Mouse (Mus musculus): ENCODE results near the gene Tnpo1.
"Not testable (repeated sequence)": the region's sequence is repeated elsewhere in the genome, so short reads cannot be mapped to it uniquely, and the experiment has no call there.

The Tnpo1 gene

GRCm38 (mm10) chr13:98889211-98889610, 37.0 kb downstream of the Tnpo1 start:
- DNase-seq (ENCODE audit: low spot score) = peak; percentile 50

DNA sequence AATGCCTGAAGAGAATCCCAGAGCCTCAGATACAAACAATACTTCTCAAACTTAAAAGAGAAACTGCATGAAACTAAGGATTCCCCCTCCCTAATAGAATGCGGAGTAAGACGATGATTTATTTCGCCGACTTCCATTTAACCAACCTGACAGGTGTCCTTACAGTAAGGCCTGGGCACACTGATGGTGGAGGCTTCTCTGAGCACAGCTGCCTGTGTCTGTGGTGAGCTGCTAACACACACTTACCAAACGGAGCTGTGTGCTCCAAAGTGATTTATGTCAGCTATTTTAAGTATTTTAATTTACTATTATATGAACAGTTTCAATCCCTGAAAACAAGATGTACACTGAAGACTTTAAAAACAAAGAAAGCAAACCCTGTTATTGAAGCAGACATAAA, 42.4 kb downstream of the Tnpo1 start:
- no peak for DNase-seq (ENCODE audit: low spot score)

GRCm38 (mm10) chr13:98881991-98882390, 44.2 kb downstream of the Tnpo1 start:
- no peak for DNase-seq (ENCODE audit: low spot score)

GRCm38 (mm10) chr13:98880336-98880735, 45.8 kb downstream of the Tnpo1 start:
- DNase-seq (ENCODE audit: low spot score) = no peak

DNA sequence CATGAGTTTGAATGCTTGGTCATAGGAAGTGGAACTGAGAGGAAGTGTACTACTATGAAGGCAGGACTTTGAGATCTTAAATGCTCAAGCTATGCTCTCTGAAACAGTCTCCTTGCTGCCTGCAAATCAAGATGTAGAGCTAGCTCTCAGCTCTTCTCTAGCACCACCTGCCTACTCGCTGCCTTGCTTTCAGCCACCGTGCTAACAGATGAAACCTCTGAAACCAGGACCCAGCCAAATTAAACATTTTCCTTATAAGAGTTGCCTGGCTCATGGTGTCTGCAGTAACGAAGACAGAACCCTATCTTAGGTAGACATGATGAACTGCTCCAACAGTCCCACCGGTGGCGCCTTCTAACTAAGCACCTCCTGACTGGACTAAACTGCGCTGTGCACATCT, 46.8 kb downstream of the Tnpo1 start:
- DNase-seq (ENCODE audit: low spot score) = no peak

DNA sequence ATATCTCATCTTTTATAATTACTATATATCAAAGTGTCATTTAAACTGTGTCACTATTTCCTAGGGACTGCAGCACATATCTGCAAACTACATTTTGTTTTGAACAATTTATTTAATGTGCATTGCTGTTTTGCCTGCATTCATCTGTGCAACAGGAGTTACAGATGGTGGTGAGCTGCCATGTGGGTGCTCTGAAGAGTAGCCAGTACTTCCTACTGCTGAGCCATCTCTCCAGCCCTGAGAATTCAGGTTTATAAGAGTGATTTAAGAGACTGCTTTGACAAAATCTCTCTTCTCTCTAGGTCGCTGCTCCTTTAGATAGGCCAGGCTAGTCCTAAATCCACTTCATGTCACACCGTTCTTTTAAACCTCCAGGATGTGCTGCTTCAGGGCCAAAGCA, 49.0 kb downstream of the Tnpo1 start:
- no peak for DNase-seq (ENCODE audit: low spot score)

DNA sequence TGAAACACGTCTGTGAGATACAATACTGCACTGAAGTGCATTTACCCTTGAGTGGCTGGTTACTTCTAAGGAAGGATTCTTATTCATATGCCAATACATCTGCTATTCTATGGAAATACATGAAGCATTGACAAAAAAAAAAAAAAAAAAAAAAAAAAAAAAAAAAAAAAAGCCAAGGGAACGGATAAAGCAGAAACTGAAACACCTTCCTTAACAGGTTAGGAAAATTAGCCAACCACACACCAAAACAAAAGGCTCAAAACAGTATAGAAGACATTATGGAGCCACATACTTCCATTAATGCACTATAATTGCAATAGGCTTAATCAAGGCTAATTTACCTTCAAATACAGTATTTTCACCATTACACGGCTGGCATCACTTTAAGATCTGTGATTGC, 51.5 kb downstream of the Tnpo1 start:
- DNase-seq (ENCODE audit: low spot score) = no peak

- DNase-seq (ENCODE audit: low spot score) = no peak
Observed at GRCm38 (mm10) chr13:98872273-98872847, 53.8 kb downstream of the Tnpo1 start.

- no peak for DNase-seq (ENCODE audit: low spot score)
Observed at GRCm38 (mm10) chr13:98871263-98871662, 54.9 kb downstream of the Tnpo1 start.

DNA sequence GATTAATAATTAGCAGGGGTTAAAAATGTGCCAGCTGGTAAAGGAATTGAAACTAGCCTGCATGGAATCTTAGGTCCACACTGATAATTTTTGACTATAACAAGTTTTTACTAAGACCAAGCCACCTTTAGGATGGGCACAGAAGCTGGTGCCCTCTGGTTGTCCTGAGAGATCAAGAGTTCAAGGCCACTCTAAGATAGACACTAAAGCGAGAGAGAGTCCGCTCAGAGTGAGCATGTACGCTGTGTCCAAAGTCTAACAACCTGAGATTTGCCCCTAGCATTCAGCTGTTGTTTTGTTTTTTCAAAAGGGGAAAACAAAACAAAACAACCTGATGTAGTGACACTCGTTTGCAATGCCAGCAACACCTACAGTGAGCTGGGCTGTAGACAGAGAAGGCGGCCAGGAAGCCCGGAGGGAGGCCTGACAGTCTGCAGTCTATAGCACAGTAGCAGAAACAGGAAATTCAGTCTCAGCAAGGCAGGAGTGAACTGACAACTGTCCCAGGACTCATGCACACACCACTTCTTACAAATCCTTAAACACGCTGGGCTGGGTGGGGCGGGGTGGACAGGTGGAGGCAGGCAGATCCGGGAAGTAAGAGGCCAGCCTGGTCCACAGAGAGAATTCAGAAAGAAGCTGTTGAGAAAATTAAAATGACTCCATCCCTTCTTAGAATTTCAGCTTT, 57.8 kb downstream of the Tnpo1 start:
- DNase-seq (ENCODE audit: low spot score) = no peak

- peak; percentile 85 for DNase-seq (ENCODE audit: low spot score)
Observed at GRCm38 (mm10) chr13:98867810-98868209, 58.4 kb downstream of the Tnpo1 start.

DNA sequence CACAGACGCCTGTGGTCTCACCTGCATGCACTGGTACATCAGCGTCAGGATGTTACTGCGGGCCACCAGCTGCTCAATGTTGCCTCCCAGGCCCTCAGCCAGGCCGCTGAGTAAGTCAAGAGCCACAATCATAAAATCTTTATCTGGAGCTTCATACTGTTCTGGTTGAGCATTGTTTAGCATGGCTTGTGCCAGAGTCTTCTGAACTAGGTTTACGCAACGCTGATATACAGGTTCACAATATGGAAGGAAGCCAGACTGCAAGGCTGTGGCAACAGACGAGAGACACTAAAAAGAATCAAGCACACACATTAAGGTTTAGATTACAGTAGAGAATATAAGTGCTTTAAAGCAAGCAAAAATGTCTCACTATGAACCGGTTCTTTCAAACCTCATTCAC, 70.9 kb downstream of the Tnpo1 start:
- DNase-seq (ENCODE audit: low spot score) = no peak

- no peak for DNase-seq (ENCODE audit: low spot score)
Observed at GRCm38 (mm10) chr13:98845794-98846193, 80.4 kb downstream of the Tnpo1 start.

- peak; percentile 35 for DNase-seq (ENCODE audit: low spot score)
Observed at GRCm38 (mm10) chr13:98836423-98837088, 89.6 kb downstream of the Tnpo1 start.

GRCm38 (mm10) chr13:98835740-98836139, 90.4 kb downstream of the Tnpo1 start:
- DNase-seq (ENCODE audit: low spot score) = no peak

- no peak for DNase-seq (ENCODE audit: low spot score)
Observed at GRCm38 (mm10) chr13:98834723-98835122, 91.5 kb downstream of the Tnpo1 start.

GRCm38 (mm10) chr13:98834199-98834598, 92.0 kb downstream of the Tnpo1 start:
- no peak for DNase-seq (ENCODE audit: low spot score)

GRCm38 (mm10) chr13:98832451-98833450, 93.4 kb downstream of the Tnpo1 start:
- DNase-seq (ENCODE audit: low spot score) = no peak

GRCm38 (mm10) chr13:98829026-98829425, 97.2 kb downstream of the Tnpo1 start:
- DNase-seq (ENCODE audit: low spot score) = not testable (repeated sequence)

GRCm38 (mm10) chr13:98825574-98825973, 100.6 kb downstream of the Tnpo1 start:
- DNase-seq (ENCODE audit: low spot score) = no peak

GRCm38 (mm10) chr13:98819094-98819493, 107.1 kb downstream of the Tnpo1 start:
- DNase-seq (ENCODE audit: low spot score) = no peak

DNA sequence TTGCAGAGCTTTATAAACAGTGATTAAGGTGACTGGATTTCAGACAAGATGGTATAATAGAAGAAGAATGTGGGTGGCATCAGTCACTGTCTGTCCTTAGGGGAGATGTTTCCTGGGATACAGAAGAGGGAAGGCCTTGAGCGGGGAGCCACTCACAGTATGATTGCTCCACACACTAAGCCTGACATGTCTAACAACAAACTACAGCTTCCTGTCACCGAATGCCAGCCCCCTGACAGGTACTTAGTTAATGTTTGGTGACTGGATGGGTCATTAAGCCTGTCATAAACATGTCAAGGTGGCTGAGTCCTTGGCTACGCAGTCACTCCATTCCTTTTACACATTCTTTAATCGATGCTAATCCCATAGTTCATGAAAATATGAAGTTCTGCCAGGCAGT, 108.0 kb downstream of the Tnpo1 start:
- no peak for DNase-seq (ENCODE audit: low spot score)
